Mouse (Mus musculus) urinary bladder, postnatal 4 days (tissue): Measurements from ENCODE around the gene Dusp8.
"Not testable (repeated sequence)": the region's sequence is repeated elsewhere in the genome, so short reads cannot be mapped to it uniquely, and the experiment has no call there.

Source experiments
- DNase-seq, 2 experiments: peaks; one replicate each; pipeline ENCODE4 v3.0.0; 2021 to 2022; ENCODE audit warnings: low spot score in 2 of 2

Gene Dusp8

DNA sequence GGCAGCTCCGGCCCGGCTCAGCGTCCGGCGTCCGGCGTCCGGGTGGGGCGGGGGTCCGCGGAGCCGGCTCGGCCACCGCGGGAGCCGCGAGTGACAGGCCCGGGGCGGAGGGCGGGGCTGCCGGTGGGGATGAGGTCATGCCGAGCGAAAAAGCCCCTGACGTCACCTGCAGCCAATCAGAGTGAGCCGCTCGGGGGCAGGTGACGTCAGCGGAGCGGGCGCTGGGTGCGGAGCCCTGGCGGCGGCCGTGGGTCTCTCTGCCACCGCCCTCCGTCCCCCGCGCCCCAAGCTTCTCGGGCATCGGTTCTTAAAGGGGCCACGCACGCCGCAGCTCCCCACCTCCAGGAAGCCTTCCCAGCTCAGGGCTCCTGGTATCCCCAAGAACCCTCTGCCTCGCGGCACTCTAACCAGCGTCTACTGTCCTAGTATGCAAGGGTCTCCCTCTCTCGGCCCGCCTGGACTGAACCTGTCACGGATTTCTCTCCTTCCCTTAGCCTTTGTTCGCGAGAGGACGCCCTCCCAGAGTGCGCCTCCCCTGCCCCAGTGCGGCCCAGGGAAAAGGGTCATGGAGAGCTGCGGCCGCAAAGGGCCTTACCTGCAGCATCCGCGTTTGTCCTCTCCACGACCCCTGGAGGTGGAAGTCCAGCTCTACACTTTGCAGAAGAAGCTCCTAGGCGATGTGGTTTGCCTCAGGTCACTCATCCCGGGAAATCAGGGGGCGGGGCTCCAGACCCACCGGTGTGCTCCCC is at the start of gene Dusp8:
Gene Dusp8 (minus strand): TSS at position 661 of the 749 bp plus-strand sequence.
- DNase-seq = peak; percentile 74 to 92

DNA sequence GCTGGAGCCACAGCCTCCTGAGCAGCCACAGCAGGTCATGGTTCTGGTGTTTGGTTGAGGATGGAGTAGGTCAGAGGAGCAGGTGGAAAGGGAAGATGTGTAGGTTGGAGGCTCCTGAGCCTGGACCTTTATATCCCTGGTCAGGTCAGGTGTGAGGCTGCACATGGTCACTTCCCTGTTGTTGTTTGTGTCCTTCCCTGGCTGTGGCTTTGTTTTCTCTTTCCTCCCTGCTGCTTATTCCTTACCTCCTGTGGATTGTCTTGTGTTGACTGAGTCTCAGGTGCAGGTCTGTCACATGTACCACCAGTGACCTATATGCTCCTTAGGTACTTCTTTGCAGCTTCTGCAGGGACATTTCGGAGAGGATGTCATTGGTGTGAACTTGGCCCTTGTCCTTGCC is 48.9 kb upstream of the Dusp8 start, which contains the start of gene Gm45337:
Gene Gm45337 (minus strand): TSS at position 101 of the 400 bp plus-strand sequence.
- DNase-seq = no peak

DNA sequence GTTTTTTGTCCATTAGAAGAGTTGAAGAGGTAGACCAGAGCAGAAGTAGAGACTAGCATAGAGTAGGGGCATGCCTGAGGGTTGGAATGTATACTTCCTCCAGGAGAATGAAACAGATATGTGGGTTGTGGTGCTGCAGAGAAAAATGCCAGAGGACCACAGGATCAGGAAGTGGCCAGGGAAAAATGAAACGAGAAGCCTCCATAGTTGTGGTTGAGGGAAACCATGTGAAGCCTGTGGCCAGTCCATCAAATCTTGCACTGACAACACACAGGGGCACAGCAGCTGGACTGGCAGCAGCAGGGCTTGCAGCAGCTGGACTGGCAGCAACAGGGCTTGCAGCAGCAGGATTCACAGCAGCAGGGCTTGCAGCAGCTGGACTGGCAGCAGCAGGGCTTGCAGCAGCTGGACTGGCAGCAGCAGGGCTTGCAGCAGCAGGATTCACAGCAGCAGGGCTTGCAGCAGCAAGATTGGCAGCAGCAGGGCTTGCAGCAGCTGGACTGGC is 47.9 kb upstream of the Dusp8 start:
- DNase-seq = not testable (repeated sequence)

DNA sequence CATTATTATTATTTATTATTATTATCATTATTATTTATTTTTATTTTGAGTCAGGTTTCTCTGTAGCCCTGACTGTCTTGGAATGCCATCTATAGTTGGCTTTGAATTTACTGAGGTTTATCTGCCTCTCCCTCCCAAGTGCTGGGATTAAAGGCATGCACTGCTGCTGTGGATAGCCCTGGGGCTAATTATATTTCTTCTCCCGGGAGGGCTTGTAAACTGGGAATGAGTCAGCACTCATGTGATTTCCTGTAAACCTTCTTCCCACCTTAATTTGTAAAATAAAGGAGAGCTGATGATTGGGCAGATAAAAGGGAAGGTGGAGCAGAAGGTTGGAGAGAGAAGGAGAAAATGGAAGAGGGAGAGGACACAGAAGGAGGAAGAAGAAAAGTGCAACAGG is 45.1 kb upstream of the Dusp8 start:
- no peak for DNase-seq

DNA sequence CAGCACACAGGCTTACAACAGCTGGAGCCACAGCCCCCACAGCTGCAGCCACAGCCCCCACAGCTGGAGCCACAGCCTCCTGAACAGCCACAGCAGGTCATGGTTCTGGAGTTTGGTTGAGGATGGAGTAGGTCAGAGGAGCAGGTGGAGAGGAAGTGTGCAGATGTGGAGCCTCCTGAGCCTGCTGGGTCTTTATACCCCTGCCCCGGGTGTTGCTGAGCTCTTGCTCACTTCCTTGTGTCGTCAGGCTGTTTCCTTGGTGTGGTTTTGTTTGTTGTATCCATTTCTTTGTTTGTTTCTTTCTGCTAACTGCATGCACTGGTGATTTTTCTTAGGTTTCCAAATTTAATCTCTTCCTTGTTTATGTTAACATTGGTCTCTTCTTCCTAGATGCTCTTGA is 40.3 kb upstream of the Dusp8 start, which contains the start of gene Gm39115:
Gene Gm39115 (minus strand): TSS at position 101 of the 400 bp plus-strand sequence.
- DNase-seq = not testable (repeated sequence)

DNA sequence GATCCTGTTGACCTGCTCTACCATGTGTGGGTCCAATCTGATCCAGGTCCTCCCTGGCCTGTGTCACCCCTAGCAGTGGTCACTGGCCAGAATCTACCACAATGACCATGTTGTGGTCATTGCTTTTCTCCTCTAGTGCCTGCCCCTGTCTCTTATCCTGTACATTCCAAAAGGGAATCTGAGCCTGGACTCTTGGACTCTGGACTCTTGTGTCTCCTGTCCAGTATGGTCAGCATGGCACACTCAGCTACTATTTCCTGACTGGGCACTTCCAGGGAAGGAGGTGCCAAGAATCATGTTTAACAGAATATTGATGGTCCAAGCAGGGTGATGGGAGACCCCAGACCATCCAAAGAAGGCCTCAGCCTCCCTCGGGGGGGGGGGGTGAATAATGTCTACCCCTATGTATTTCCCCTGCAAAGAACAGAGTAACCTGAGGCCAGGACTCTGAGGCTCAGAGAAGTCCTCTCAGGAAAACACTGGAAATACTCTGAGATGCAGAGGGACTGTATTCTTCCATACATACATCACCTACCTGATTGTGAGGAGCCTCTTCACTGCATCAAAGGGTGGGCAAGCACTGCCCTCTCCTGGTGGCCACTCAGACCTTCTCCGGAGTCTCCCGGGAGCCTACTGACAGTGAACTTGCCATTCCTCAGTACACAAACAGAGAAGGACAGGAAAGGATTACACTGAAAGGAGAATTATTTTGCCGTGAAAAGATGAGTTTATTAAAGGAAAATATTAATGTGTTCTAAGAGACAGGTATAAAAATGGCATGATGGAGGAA is 38.8 kb upstream of the Dusp8 start:
- DNase-seq = no peak

DNA sequence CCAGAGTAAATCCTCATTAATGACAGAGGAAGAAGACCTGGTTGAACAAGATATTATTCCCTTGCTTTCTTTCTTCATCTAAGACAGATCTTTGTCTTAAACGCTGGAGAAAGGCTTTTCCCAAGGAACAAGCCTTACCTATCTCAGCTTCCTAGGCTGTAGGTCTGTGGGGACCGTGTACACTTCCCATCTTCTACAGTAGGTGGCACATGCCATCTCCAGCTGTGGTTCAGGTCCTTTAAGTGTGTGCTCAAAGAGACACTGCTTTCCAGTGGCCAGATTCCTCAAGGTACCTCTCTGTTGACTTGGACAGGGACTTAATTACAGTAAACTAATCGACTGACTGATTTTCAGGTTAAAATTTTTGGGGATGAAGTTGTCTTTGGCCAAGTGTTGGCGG is 33.2 kb upstream of the Dusp8 start:
- DNase-seq = no peak

DNA sequence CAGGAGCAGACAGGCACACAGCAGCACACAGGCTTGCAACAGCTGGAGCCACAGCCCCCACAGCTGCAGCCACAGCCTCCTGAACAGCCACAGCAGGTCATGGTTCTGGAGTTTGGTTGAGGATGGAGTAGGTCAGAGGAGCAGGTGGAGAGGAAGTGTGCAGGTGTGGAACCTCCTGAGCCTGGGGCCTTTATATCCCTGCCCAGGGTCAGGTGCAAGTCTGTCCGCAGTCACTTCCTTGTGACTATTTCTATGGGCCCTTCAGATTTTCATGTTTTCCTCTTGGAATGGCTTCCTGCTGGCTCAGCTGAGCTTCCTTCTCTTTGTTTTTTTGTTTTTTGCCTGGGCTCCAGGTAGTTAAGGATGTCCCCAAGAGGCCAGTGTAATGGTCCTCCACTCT is 25.0 kb upstream of the Dusp8 start, which contains the start of gene Gm45618:
Gene Gm45618 (minus strand): TSS at position 101 of the 400 bp plus-strand sequence.
- DNase-seq = not testable (repeated sequence)

DNA sequence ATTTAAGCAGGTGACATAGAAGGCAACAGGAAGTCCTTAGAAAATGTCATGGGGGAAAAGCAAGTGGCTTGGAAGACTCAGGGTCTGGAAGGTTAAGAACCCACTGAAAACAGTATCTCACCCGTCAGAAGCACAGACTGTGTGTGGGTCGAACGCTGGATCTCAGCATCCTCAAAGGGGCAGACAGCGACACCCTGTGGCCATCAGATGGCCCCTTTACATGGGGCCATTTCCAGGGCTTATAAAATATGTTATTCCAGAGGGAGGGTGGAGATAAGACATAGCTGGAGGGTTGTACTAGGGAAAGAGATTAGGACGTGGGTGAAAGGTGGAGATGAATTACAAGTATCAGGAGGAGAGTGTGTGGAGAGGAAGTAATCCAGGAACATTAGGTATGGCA is 24.0 kb upstream of the Dusp8 start:
- DNase-seq = no peak

DNA sequence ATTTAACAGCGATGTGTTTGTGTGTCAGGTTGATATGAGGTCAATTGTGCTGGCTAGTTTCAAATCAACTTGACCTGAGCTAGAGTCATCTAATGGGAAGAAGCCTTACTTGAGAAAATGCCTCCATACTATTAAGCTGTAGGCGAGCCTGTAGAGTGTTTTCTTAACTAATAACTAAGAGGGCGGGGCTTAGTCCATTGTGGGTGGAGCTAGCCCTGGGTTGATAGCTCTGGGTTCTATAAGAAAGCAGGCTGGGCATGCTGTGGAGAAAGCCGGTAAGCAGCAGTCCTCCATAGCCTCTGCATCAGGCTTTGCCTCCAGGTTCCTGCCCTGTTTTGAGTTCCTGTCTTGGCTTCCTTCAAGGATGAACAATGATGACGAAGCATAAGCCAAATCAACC is 9.1 kb upstream of the Dusp8 start:
- no peak for DNase-seq

DNA sequence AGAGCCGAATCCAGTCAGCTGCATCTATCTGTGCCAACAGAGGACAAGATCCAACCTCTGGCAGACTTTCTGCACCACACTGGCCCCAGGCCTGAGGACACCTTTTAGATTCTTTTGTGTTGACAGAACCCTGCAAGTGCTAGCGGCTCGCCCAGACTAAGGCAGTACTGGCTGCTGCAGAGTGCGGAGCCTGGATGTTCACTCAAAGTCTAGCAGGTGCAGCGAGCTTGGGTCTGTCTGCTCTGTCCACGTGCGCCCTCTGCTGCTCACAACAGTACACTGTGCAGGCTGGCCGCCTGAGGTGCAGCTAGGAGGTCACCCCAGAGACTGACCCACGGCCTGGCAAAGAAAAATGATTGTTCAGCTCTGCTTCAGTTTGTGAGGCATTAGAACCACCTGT is 2.1 kb upstream of the Dusp8 start:
- peak; percentile 51 to 80 for DNase-seq

DNA sequence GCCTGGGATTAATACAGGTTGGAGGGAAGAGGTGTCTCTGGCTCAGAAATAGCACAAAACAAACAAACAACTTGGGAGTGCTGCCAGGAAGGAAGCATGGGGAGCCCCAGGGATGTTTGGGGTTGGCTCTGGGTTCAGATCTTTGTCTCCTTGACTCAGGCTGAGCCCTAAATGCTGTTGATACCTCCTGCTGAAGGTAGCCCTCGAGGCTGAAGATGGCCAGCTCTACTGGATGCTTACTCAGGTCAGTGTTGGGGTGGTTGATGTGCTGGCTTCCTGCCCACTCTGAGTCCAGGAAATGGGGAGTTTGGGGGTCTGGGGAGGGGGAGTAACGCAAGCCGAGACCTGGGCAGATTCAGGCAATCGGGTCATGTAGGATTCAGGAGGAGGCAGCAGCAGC is 1.1 kb upstream of the Dusp8 start:
- DNase-seq = no peak

DNA sequence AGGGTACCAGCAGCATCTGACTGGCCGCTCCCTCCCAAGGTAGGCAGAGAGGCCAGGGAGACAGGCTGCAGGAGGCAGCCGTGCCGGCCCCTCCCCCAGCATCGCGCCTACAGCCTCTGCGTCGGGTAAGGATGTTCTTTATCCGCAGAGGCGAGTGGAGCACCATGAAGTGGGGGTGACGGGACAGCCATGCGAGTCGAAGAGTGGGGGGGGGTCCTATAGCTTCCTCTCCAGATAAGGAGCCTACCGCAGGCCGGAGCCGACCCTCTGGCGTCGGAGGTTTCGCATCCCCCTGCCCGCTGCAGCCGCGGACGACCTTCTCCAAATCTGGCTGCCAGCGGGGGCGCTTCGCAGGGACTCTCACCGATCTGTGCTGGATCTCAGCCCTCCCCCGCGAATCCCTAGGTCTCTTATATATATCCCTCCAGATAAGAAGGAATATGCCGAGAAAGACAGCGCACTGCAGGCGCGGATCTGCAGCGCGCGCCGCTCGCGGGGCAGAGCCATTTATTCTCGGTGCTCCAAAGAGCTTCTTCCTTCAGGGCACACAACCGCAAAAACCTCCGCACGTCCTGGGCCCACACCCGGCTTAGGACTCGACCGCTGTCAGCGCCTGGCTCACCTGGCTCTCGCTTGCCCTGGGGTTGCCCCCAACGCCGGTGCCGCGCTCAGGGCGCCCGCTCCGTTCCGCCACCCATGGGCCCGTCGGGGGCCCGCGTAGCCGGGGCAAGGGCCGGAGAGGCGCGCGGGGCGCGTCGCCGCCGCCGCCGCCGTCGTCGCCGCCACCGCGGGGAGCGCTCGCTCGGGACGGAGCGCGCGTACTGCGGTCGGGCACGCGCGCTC is 1.1 kb downstream of the Dusp8 start:
- DNase-seq = no peak

DNA sequence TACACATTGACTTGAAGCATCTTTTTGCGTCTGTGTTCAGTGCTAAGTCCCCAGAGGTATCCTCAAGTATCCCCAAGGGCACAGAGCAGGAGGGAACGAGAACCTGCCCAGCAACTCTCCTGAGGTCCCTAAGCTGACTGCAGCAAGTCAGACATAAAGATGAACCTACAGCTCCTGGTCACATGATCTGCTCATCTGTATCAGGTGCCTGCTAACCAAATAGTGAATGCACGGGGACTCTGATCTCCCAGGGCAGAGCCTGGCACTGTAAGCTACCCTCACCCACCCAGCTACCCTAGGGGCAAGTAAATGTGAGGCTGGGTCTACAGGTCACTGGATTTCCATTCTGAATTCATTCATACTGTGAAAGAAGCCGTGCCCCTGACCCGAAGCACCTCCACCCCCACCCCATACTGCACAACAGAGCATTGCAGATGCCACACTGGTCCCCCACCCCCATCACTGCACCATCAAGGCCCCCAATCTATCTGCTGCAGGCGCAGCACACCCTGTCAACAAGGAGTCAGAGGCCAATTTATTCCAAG is 1.9 kb downstream of the Dusp8 start:
- no peak for DNase-seq

DNA sequence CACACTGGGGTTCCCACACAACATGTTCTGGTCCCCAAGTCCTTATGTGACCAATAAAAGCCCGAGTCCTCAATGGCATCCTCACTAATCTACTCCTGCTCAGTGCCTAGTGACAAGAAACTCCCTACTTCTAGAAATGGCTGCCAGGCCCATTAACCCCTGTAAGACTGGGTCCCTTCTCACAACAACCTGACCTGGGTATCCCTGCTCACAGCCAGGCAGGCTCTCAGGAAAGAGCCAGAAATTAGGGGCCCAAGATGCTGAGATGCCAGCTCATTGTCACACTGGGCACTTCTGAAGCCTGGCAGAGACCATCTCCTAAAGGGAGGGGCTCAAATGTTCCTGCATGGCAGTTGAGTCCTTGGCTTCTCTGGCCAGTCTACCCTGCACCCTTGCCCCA is 2.7 kb downstream of the Dusp8 start:
- no peak for DNase-seq

DNA sequence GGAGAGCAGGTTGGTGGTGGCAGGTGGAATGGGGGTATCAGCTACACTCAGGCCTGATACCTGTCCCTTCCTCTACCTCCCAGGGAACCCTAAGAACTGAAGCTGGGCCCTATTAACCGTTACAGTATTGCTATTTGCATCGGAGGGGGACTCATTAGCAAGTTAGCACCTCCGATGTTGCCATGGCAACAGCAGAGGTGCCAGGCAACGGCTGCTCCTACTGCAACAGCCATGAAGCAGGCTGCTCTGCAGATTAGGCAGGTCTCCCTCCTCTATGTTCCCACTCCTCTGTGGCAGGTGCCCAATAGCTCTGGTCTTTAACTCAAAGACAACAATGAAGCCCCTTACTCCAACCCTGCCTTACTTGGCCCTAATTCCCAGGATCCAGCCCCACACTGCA is 3.8 kb downstream of the Dusp8 start:
- DNase-seq = no peak

DNA sequence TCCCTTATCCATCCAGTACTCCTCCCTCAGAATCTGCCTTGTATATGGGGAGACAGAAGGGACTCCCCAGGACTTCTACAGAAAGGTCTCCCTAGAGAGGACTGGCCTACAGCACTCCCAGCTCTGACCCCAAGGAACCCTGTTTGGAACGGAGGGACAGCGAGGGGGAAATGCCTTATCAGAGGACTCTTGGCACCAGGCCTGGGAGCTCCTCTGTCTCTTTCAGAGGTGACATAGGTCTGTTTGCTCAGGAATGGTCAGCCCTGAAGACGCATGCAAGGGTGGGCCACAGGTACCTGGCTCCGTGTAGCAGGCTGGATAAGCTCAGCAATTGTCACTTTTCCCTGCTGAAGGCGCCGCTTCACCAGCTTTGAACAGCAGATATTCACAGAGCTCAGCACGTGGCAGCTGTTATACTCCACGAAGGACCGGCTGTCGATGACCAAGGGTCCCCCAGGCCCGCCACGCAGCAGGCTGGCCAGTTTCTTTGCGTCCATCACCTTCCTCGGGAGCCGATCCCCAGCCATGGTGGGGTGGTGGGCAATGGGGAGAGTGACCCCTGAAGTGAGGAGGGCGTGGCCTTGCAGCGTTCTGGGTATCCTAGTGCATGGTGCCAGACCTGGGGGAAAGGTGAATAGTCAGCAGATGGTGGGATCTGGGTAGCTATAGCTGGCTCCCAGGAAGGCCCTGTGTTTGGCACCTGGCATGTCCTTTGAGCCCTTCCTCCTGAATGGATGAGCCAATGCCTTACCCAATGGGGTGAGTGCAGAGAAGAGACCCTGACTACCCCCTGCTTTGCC is 5.8 kb downstream of the Dusp8 start:
- no peak for DNase-seq

DNA sequence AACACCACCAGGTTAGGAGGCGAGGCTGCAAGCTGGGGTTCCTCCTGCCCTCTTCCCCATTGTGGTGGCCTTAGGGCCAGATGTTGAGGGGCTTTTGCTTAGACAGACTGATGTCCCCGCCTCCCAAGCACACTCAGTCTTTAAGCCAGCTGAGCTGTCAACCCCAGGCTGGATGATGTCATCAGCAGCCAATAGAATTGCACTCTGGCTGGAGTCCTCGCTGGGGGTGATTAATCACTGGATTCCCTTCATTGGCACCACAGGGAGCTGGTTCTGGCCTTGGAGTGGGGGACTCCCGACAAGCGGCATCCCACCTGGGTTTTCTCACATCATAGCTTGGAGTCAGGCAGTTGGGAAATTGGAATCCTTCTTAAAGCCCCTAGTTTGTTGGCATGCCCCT is 6.8 kb downstream of the Dusp8 start:
- DNase-seq = no peak

DNA sequence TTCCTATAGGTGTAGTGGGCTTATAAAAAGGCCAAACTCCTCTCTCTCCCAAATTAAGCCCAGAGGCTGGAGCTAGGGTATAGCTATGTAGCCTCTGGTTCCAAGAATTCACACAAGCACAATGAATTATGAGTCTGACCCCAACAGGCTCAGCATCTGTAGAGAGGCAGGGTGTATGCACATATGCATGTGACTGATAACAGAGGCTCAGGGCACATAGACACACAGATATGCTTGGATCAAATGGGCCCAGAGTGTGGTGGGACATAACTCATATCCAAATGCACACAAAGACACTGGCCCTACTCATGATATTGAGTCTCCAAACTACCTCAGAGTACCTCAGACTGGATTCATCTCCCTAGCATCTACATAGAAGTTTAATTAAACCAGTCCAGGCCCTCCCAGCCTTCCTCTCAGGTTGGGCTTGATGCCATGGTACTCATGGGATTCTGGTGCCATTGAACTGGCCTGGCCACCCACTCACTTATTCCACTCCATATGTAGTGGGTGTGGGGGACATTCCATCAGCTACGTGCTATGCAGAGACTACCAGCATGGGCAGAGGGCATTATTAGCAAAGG is 8.5 kb downstream of the Dusp8 start:
- DNase-seq = no peak

DNA sequence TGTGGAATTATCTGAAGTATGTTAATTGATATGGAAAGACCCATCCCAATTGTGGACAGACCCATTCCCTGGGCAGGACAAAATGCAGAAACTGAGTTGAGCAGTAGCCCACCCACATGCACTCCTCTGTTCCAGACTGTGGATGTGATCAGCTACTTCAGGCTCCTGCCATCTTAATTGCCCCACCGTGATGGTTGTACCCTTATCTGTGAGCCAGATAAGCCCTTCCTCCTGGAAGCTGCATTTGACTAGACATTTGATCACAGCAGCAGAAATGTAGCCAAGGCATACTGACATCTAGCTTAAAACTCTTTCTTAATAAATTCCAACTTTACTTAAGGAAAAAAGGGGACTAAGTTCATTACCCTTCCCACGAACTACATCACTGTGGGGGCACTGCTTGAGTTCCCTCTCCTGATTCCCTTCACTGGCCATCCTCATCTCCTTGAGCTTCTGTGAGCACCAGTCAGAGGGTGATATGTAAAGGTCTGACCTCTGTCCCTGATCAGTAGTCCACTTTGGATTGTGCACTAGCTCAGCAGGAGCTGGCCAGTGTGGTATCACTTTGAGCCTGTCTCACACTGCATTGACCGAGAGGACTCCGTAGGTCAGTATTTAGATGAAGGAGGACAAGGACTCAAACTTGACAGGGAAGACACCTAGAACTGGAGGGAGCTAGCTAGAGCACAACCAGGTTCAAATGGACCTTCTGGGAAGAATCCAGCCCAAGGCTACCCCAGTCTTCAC is 9.3 kb downstream of the Dusp8 start:
- no peak for DNase-seq
